Mouse (Mus musculus) bone marrow macrophage, adult 2 months (primary cell): ENCODE results near the gene Coq10b.

Source experiments
- CTCF ChIP-seq: IDR thresholded peaks from 2 replicates; pipeline ENCODE4 v1.5.1; 2012; ENCODE audit warnings: low read depth, mild to moderate bottlenecking, low read length, moderate library complexity
- POLR2A ChIP-seq: IDR thresholded peaks from 2 replicates; pipeline ENCODE4 v1.6.1; 2012; ENCODE audit warnings: mild to moderate bottlenecking, low read depth, low read length, borderline replicate concordance

GRCm38 (mm10) chr1:55021907-55022306 is 30.7 kb upstream of the Coq10b start:
- TF ChIP-seq CTCF (no peak), POLR2A (no peak)
